Mouse (Mus musculus): ENCODE results near the gene Wapl. TPM values are rescaled to one million over a fixed set of nuclear protein-coding genes. Genes with fewer than 3 reads are reported as not detected.

Gene Wapl
- total RNA-seq, 2 experiments from 2014 or later, result 35.3 to 37.7 TPM

DNA sequence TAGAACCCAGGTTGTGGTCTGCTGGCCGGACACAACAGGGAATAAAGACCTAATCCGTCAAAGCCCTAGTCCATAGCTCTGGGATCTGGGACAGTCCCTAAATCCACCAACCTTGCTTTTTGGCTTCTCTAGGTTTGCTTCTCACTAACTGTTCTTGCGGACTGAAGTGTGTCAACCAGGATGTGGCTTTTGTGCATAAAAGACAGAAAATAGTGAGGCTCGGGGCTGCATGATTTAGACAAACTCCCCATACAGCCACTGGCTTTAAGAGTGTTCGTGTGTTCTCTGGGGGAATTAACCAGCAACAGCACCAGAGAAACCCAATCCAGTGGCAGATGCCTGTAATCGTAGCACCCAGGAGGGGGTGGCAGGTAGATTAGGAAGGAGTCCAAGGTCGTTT, 98.4 kb downstream of the Wapl start:
- DNase-seq, result no peak

DNA sequence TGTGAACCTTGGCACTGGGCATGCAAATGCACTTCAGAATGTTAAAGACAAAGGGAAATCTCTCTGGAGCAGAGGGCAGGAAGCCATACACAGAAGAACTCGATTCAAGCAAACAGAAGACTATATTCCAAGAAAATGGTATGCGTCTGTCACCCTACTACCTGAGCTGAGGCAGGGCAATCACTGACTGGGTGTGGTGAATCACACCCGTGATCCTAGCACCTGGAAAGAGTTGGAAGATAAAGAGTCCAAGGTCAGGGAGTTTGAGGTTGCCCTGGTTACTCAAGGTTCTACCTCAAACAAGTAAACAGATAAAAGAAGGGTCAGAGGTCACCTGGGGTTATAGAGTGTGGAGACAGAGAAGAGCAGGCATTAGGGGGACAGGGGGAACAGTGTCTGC, 100.0 kb downstream of the Wapl start:
- DNase-seq, result no peak

DNA sequence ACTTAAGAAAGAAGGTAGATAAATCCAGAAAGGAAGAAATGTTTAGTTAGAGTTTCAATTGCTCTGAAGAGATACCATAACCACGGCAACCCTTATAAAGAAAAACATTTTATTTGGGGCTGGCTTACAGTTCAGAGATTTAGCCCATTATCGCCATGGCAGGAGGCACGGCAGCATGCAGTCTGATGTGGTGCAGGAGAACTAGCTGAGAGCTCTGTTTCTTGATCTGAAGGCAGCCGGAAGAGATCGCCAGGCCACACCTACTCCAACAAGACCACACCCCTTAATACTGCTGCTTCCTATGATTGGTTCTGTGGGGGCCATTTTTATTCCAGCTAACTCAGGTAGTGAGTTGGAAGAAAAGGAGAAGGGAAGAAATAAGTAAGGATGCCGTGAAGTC, 100.5 kb downstream of the Wapl start:
- no peak for DNase-seq

DNA sequence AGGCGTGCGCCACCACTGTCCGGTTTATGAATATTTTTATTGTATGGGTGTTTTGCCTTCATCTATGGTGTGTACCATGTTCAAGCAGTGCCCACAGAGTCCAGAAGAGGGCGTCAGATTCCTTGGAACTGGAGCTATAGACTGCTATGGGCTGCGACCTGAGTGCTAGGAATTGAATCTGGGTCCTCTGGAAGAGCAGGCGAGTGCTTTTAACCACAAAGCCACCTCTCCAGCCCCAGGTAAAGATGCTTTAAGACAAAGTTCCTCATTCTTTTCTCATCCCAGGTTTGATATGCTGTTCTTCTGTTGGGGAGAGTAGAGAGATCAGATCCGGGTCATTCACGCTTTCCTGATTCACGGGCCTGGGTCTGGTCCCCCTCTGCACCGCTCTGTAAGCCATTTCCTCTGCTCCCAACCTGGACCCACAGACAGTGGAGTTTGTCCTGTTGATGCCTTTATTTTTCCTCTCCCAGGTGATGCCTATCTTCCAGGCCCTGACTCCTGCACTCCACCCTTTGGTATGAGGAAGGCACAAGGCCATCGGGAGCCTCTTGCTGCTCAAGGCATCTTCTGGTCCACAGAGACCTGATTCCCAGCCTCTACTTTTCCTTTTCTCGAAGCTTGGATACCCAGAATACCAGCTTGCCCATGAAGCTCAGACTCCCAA, 103.1 kb downstream of the Wapl start:
- DNase-seq, result no peak

DNA sequence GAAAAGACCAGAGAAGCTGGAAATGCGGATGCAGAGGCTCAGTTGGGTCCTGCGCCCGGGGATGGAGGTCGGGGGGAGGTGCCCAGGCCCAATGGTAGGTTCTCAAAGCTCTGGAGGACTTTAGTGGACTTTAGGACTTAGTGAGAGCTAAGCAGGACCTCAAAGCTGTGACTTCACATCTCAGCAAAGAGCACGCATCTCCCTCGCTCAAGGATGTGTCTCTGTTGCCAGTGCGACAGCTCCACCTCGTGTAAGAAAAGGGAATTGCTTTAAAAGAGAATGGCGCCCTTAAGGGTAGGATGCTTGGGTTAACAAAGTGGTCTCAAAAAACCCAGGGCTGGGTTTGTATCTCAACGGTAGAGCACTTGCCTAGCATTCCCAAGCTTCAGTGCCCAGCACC, 104.1 kb downstream of the Wapl start:
- DNase-seq, result peak; percentile 25 to 74

DNA sequence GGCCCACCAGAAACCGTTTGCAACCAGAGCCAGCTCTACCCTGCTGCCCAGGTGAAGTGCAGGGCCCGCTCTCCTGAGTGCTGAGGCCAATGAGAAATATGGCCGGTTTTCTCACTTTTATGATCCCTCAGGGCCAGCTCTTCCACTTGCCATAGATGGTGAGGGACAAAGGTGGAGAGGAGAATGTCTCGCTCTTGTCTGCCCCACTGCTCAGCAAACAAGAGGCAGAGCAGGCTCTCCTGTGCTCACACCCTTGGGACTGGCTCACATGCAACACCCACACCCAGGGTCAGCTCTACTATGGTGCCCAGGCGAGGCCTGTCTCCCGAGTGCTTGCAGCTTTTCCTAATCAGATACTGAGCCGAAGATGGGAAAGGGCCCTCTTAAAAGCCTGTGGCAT, 105.0 kb downstream of the Wapl start:
- no peak for DNase-seq

DNA sequence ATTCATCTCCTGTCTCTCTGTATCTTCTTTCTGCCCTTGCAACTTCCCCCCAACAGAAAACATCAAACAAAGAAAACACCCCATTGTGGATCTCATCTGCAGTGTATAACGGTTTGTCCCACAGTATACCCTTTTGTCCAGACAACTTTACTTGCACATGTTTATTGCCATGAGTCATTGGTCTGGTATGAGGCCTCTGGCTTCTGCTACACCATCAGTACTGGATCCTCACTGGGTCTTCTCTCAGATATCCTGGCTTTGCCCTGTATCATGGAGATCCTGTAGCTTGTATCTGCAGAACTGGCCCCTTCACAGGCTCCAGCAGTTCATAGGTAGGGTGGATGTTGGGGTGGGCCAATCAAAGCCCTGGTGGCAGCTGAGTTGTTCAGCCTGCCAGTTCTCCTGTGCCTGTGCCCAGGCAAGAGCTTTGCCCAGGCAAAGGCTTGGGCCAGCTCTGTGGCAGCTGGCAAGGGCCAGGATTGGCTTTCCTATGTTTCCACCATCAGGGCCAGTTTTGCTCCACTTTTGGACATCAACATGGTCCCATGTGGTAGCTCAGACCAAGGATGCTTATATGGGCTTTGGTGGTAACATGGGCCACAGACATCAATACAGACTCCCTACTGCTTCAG, 119.8 kb downstream of the Wapl start:
- DNase-seq, result no peak

Other genes with a start within 250 kb of the Wapl start
- 10 to 100 TPM; 52.9 to 56.9 TPM for gene Bmpr1a, start 170.6 kb upstream of the Wapl start, total RNA-seq (2021)
- not detected for gene 9230112D13Rik, start 151.1 kb upstream of the Wapl start, total RNA-seq (2021)
- 1,000 to 10,000 TPM; 1,008 to 1,034 TPM for gene Ldb3, start 85.2 kb upstream of the Wapl start, total RNA-seq (2021)
- 1 to 10 TPM; 1.9 to 2.5 TPM for gene Opn4, start 73.8 kb upstream of the Wapl start, total RNA-seq (2021)
- not detected for gene Grid1, start 146.2 kb downstream of the Wapl start, total RNA-seq (2021)